Mouse (Mus musculus) liver, embryonic 13.5 days (tissue): ENCODE results near the gene Ndc1. TPM values are rescaled to one million over a fixed set of nuclear protein-coding genes. Genes with fewer than 3 reads are reported as not detected.
A peak's percentile ranks its signal among the peaks of the same experiment; 100 is the strongest.

Experiments used
- ATAC-seq: fragments of 200-750 bp; cut with Nextera tagmentation; 2 replicates; pipeline ENCODE4 v1.8.0; 2017; ENCODE audit warnings: low read depth, mild to moderate bottlenecking, moderate number of reproducible peaks, moderate library complexity
- DNase-seq: peaks from one replicate; pipeline ENCODE4 v3.0.0; 2022
- H3K27ac ChIP-seq: fragments of 300-500 bp; sonication (generic); 2 replicates; pipeline ENCODE4 v1.5.1; 2015; ENCODE audit warnings: moderate library complexity, mild to moderate bottlenecking, inconsistent platforms
- H3K27me3 ChIP-seq: fragments of 300-500 bp; sonication (generic); 2 replicates; pipeline ENCODE4 v1.6.1; 2015; ENCODE audit warnings: mild to moderate bottlenecking, inconsistent platforms
- H3K36me3 ChIP-seq: fragments of 300-500 bp; sonication (generic); 2 replicates; pipeline ENCODE4 v1.6.1; 2015; ENCODE audit warnings: mild to moderate bottlenecking, inconsistent platforms
- H3K4me1 ChIP-seq: fragments of 300-500 bp; sonication (generic); replicated peaks from 2 replicates; pipeline ENCODE4 v1.6.1; 2015; ENCODE audit warnings: inconsistent platforms
- H3K4me2 ChIP-seq: fragments of 300-500 bp; sonication (generic); 2 replicates; pipeline ENCODE4 v1.6.1; 2015; ENCODE audit warnings: inconsistent platforms, mild to moderate bottlenecking, moderate library complexity
- H3K4me3 ChIP-seq: fragments of 300-500 bp; sonication (generic); replicated peaks from 2 replicates; pipeline ENCODE4 v1.5.1; 2015; ENCODE audit warnings: mild to moderate bottlenecking, inconsistent platforms
- H3K9ac ChIP-seq: fragments of 300-500 bp; sonication (generic); 2 replicates; pipeline ENCODE4 v1.6.1; 2015; ENCODE audit warnings: mild to moderate bottlenecking, inconsistent platforms
- H3K9me3 ChIP-seq: fragments of 300-500 bp; sonication (generic); replicated peaks from 2 replicates; pipeline ENCODE4 v1.6.1; 2016; ENCODE audit warnings: inconsistent platforms
- WGBS: fragments of 180-500 bp; shearing (Covaris S2); methylation state at CpG from one replicate; pipeline ENCODE4 v1.1.7; 2015; ENCODE audit not compliant: insufficient replicate concordance; 5-methylcytosine and 5-hydroxymethylcytosine counted together
- polyA plus RNA-seq: library from polyadenylated mRNA; unstranded; fragments of >200 nt; fragmentation: Nextera tagmentation; extraction: Ambion mirVana; gene quantifications from 2 replicates; pipeline ENCODE4 v1.2.1, GENCODE M21; 2015

Gene Ndc1
- polyA plus RNA-seq, 1 experiment from 2014 or later = 18.5 TPM

GRCm38 (mm10) chr4:107442288-107442687, 74.7 kb downstream of the Ndc1 start:
- WGBS = 71% methylated on average over 11 of the region's 11 CpGs
- H3K27me3 ChIP-seq = peaks cover 73% of the 10 kb centered on the region

DNA sequence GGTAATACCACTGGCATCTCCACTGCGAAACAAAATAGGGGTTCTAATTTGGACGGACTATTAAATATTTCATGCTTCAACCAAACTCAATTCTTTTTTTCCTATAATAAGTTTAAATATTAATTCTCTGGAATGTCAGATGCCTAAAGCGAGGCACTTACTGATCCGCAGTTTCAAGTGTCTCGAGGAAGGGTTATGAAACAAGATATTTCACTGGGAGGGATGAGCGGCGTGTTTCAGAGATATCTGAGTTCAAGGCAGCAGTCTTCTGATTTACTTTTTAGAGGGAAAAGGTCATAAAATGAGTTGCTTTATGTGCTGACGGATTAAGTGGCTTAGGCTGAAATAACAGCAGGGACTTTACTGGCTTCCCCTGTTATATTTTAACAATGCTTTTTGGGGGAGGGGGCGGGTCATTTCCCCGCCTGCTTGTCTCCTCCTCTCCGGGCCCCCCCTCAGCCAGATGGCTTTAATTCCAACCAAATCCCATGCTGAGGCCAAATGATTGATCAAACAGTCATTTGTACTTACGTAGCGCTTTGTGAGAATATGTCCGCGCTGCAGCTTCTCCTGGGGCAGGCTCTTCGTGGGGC, 75.4 kb downstream of the Ndc1 start:
- 68% methylated on average over 16 of the region's 16 CpGs for WGBS

More at GRCm38 (mm10) chr4:107442288-107442687, 74.7 kb downstream of the Ndc1 start:
- H3K36me3 ChIP-seq = no peaks in the 10 kb centered on the region
- no peak overlapping the region for H3K9ac ChIP-seq
- ATAC-seq (no peak), DNase-seq (no peak)
- no peak overlapping the region for H3K4me2 ChIP-seq
- H3K4me3 ChIP-seq = no peak overlapping the region
- peaks cover 16% of the 10 kb centered on the region for H3K4me1 ChIP-seq
- 0 out of 2 replicates have a peak, but pooled peaks cover 3% of the 10 kb centered on the region for H3K9me3 ChIP-seq
- H3K27ac ChIP-seq = no peak overlapping the region

GRCm38 (mm10) chr4:107443621-107444020, 76.0 kb downstream of the Ndc1 start:
- no peak for ATAC-seq
- H3K9me3 ChIP-seq = 0 out of 2 replicates have a peak, but pooled peaks cover 3% of the 10 kb centered on the region
- H3K27me3 ChIP-seq = peaks cover 59% of the 10 kb centered on the region
- H3K27ac ChIP-seq = no peak overlapping the region
- no peak overlapping the region for H3K9ac ChIP-seq
- H3K4me1 ChIP-seq = peaks cover 16% of the 10 kb centered on the region
- WGBS = 76% methylated on average over 11 of the region's 11 CpGs
- DNase-seq = no peak
- no peak overlapping the region for H3K4me2 ChIP-seq
- no peaks in the 10 kb centered on the region for H3K36me3 ChIP-seq
- H3K4me3 ChIP-seq = no peak overlapping the region

More for the DNA sequence above, 75.4 kb downstream of the Ndc1 start:
- DNase-seq (no peak), ATAC-seq (no peak)
- H3K4me1 ChIP-seq = peaks cover 16% of the 10 kb centered on the region
- H3K9me3 ChIP-seq = 0 out of 2 replicates have a peak, but pooled peaks cover 3% of the 10 kb centered on the region
- H3K9ac ChIP-seq = no peak overlapping the region
- H3K27me3 ChIP-seq = peaks cover 66% of the 10 kb centered on the region
- H3K27ac ChIP-seq = no peak overlapping the region
- H3K4me3 ChIP-seq = no peak overlapping the region
- no peaks in the 10 kb centered on the region for H3K36me3 ChIP-seq
- H3K4me2 ChIP-seq = no peak overlapping the region

DNA sequence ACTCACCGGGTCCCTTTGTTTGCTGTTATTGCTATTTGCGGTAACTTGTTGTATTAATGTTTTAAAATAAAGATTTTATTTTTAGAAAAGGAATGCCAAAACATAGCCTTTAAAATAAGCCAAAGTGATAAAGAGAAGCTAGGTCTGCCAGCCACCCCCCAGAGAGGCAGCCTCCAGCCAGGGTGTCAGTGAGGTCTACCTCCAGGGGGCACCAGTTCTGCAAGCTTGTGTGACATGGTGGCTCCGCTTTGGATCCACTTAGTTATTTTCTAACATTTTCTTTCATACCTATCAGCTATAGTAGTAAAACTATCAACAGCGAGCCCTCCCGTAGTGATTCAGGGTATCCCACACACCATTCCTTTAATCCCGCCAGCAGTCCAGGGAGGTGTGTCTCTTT, 80.9 kb downstream of the Ndc1 start:
- Histone ChIP-seq H3K36me3 (no peaks in the 10 kb centered on the region), H3K27ac (no peak overlapping the region), H3K9ac (no peak overlapping the region), H3K27me3 (peaks cover 35% of the 10 kb centered on the region), H3K4me3 (no peak overlapping the region), H3K4me2 (no peak overlapping the region), H3K9me3 (0 out of 2 replicates have a peak, but pooled peaks cover 3% of the 10 kb centered on the region), H3K4me1 (0 out of 2 replicates have a peak, but pooled peaks cover 2% of the 10 kb centered on the region)
- ATAC-seq (no peak), DNase-seq (no peak)
- 80% methylated on average over 6 of the region's 6 CpGs for WGBS

GRCm38 (mm10) chr4:107449519-107449918, 81.9 kb downstream of the Ndc1 start:
- Histone ChIP-seq H3K36me3 (no peaks in the 10 kb centered on the region), H3K4me3 (no peak overlapping the region), H3K9me3 (0 out of 2 replicates have a peak, but pooled peaks cover 3% of the 10 kb centered on the region), H3K4me1 (0 out of 2 replicates have a peak, but pooled peaks cover 2% of the 10 kb centered on the region), H3K4me2 (no peak overlapping the region), H3K9ac (no peak overlapping the region), H3K27ac (no peak overlapping the region), H3K27me3 (peaks cover 26% of the 10 kb centered on the region)
- WGBS = 72% methylated on average over 13 of the region's 13 CpGs
- DNase-seq (no peak), ATAC-seq (no peak)

- Histone ChIP-seq H3K4me1 (peaks cover 11% of the 10 kb centered on the region), H3K36me3 (no peaks in the 10 kb centered on the region), H3K9me3 (no peaks in the 10 kb centered on the region), H3K4me2 (no peak overlapping the region), H3K4me3 (no peak overlapping the region), H3K27me3 (peaks cover 10% of the 10 kb centered on the region; the same call in 1 of the 2 replicates), H3K27ac (no peak overlapping the region), H3K9ac (no peak overlapping the region)
- 69% methylated on average over 18 of the region's 18 CpGs for WGBS
- ATAC-seq = no peak
- DNase-seq = no peak
Observed at GRCm38 (mm10) chr4:107452266-107453015, 84.9 kb downstream of the Ndc1 start.

DNA sequence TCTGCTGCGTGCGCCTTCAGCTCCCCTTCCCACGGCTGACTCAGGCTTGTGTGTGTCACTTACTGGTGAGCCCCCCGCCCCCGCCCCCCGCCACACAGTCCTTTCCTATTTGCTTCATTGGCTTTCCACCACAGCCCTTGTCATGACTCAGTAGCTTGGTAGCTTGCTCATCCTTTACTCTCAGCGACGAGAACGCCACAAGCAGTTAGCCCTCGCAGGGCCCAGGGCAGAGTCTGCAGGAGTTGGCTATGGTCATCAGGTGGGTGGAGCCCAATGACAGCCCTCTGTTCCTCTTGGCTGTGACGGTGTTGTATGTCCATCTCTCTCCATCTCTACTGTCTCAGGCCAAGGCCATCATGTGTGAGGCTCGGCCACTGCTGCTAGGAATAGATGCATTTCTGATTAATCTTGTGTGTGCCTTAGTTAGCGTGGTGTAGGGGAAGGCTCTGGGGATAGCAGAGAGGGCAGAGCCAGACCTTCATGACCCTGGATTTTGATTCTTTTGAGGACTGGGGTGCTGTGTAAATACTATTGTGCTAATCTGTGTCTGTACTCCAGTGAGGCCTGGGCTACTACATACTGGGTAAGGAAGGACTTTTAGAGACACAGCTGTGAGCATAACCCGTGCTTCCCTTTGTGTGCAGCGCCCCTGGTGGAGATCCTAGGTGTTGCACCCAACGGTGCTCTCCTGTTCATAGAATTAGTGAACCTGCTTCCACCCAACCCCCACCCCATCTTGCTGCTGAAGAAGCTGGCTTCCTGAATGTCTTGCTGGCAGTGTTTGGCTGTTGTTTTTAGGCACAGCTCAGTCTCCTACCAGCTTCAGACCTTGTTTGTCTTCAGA, 85.8 kb downstream of the Ndc1 start:
- 58% methylated on average over 16 of the region's 16 CpGs for WGBS
- no peak overlapping the region for H3K27ac ChIP-seq

GRCm38 (mm10) chr4:107457602-107458001, 90.0 kb downstream of the Ndc1 start:
- WGBS = 53% methylated on average over 12 of the region's 12 CpGs
- H3K4me3 ChIP-seq = no peak overlapping the region
- no peaks in the 10 kb centered on the region for H3K9me3 ChIP-seq
- peak overlapping the region; percentile 22; the same call in 1 of the 2 replicates for H3K9ac ChIP-seq
- H3K4me2 ChIP-seq = peak overlapping the region; percentile 55
- H3K4me1 ChIP-seq = peaks cover 37% of the 10 kb centered on the region
- no peaks in the 10 kb centered on the region for H3K36me3 ChIP-seq
- H3K27ac ChIP-seq = peak overlapping the region; percentile 90
- ATAC-seq = peak; percentile 61
- H3K27me3 ChIP-seq = 0 out of 2 replicates have a peak, but pooled peaks cover 4% of the 10 kb centered on the region
- DNase-seq = peak; percentile 64

More for the DNA sequence above, 85.8 kb downstream of the Ndc1 start:
- no peak overlapping the region for H3K4me3 ChIP-seq
- H3K27me3 ChIP-seq = peaks cover 10% of the 10 kb centered on the region; the same call in 1 of the 2 replicates
- no peaks in the 10 kb centered on the region for H3K9me3 ChIP-seq
- no peaks in the 10 kb centered on the region for H3K36me3 ChIP-seq
- DNase-seq (peak; percentile 75), ATAC-seq (peak; percentile 58)
- no peak overlapping the region for H3K9ac ChIP-seq
- H3K4me2 ChIP-seq = no peak overlapping the region
- peaks cover 21% of the 10 kb centered on the region for H3K4me1 ChIP-seq

DNA sequence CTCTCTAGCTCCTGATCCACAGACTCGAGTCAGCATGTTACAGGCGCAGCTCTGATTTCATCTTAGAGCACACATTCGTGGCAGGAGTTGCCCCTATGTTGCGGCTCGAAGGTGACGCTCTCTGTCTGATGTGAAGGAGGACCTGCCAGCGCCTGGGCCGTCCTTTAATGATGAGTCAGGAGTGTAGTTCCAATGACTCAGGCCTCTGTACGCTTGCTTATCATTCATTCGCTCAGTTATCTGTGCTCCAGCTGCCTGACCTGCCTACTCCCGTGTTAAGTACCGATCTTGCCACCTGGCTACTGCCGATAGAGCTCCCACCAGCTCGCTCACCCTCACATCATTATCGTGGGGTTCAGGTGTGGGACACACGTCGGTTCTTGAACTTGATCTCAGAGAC, 91.3 kb downstream of the Ndc1 start:
- 25% methylated on average over 17 of the region's 17 CpGs for WGBS
- Histone ChIP-seq H3K27ac (peak overlapping the region; percentile 90), H3K4me1 (peaks cover 35% of the 10 kb centered on the region), H3K27me3 (peaks cover 4% of the 10 kb centered on the region; the same call in 1 of the 2 replicates), H3K4me2 (peak overlapping the region; percentile 55), H3K9me3 (no peaks in the 10 kb centered on the region), H3K36me3 (no peaks in the 10 kb centered on the region), H3K4me3 (peak overlapping the region; percentile 19), H3K9ac (peak overlapping the region; percentile 49)
- peak; percentile 82 for DNase-seq
- ATAC-seq = peak; percentile 93

DNA sequence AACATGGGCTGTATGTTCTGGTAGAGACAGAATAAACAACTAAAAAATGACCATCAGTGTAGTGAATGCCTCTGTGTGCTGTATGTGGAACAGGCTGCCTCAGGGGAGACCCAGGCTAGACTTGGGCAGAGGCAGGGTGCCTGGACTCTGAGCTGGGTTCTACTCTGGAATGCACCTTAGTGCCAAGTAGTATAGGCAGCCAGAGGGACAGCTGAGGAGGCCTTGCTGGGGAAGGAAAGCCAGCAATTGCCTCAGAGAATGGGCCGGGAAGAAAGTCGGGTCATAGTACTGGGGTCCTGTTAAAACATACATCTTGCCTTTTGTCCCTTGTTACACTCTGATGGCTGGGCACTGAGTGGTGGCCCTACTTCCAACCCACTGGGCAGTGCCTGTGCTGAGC, 91.9 kb downstream of the Ndc1 start:
- no peak for ATAC-seq

More for the DNA sequence above, 91.9 kb downstream of the Ndc1 start:
- DNase-seq = no peak
- Histone ChIP-seq H3K36me3 (no peaks in the 10 kb centered on the region), H3K4me3 (0 out of 2 replicates have a peak overlapping the region, but pooled peaks have one; percentile 19), H3K4me1 (peaks cover 35% of the 10 kb centered on the region), H3K4me2 (peak overlapping the region; percentile 55), H3K27me3 (peaks cover 4% of the 10 kb centered on the region; the same call in 1 of the 2 replicates), H3K27ac (peak overlapping the region; percentile 90), H3K9ac (peak overlapping the region; percentile 49; the same call in 1 of the 2 replicates), H3K9me3 (no peaks in the 10 kb centered on the region)
- WGBS = 81% methylated on average over 2 of the region's 2 CpGs
